Mouse (Mus musculus) bone marrow macrophage, adult 2 months (primary cell): ENCODE measurements at regions not wholly inside any gene's neighbourhood (a gene's known extent, or its start where the extent isn't known, plus 50 kb on each side); places are given as distances from the start of the nearest gene placed in this dataset.

ENCODE experiments used
- CTCF ChIP-seq: IDR thresholded peaks from 2 replicates; pipeline ENCODE4 v1.5.1; 2012; ENCODE audit warnings: low read depth, mild to moderate bottlenecking, low read length, moderate library complexity
- POLR2A ChIP-seq: IDR thresholded peaks from 2 replicates; pipeline ENCODE4 v1.6.1; 2012; ENCODE audit warnings: mild to moderate bottlenecking, low read depth, low read length, borderline replicate concordance

- TF ChIP-seq CTCF (no peak), POLR2A (no peak)
Measured at GRCm38 (mm10) chr15:11589795-11590194, 190.3 kb upstream of the Tars start.
